Mouse (Mus musculus): ENCODE data around the gene Zmynd8.

DNA sequence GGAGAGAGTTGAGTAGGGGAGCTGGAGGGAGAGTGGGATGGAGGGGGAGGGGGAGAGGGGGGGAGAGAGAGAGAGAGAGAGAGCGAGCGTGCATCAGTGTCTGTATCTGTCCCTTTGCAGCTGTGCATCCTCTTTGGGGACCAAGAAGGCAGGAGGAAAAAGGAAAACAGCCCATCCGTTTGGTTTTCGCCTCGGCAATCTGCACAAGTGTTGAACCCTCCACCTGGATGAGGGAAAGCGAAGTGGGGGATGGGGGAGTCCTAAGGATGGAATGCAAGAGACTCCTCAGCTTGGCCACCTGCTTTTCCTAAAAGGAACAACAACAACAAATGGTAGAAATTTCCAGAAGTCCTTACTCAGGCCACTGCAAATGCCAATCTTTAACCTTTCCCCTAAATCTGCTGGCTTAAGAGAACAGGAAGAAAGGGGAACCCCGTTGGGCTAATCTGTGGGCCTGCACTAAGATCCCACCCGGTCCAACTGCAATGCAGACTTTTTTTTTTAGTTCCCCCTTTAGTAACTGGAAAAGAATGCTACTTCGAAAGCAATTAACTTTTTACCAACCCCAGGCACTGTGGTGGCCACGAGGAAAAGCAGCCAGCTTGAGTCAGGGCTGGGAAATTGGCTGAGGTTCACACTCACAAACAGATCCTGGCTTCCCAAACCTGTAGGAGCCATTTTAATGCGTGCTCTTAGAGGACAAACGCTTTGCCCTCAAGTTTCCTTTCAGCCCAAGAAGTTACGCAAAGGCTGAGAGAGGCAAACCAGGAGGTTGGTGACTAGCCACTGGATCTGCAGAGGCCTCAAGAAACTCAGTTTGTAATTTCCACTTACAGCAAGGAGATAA is 17.0 kb downstream of the Zmynd8 start:
- TF ChIP-seq POLR2A (IDR thresholded peaks at IDR 0.05; ENCODE audit: insufficient read depth, low read length) = no peak
- peak; percentile 77 for TF ChIP-seq EP300 (IDR thresholded peaks at IDR 0.05; ENCODE audit: insufficient read depth, low read depth, low read length)
